Mouse (Mus musculus): ENCODE measurements at regions not wholly inside any gene's neighbourhood (a gene's known extent, or its start where the extent isn't known, plus 50 kb on each side); places are given as distances from the start of the nearest gene placed in this dataset.
A peak's percentile ranks its signal among the peaks of the same experiment; 100 is the strongest.

GRCm38 (mm10) chr4:53239856-53240255 is 80.2 kb upstream of the Abca1 start:
- Histone ChIP-seq H3K27ac (no peak overlapping the region), H3K4me1 (ENCODE audit: control insufficient read depth, insufficient read depth, low read length) (no peaks in the 10 kb centered on the region), H3K36me3 (ENCODE audit: control insufficient read depth, insufficient read depth, low read length) (no peaks in the 10 kb centered on the region), H3K4me3 (no peak overlapping the region), H3K9ac (ENCODE audit: low read depth, low read length) (no peak overlapping the region), H3K27me3 (ENCODE audit: control insufficient read depth, insufficient read depth, low read length) (no peaks in the 10 kb centered on the region), H3K79me2 (replicated peaks; ENCODE audit: control insufficient read depth, insufficient read depth, low read length) (no peaks in the 10 kb centered on the region)
- TF ChIP-seq EP300 (IDR thresholded peaks at IDR 0.05; ENCODE audit: insufficient read depth, low read depth, low read length) (no peak), CTCF (IDR thresholded peaks at IDR 0.05) (no peak), POLR2A (IDR thresholded peaks at IDR 0.05; ENCODE audit: insufficient read depth, low read depth, low read length) (no peak)
- 38% methylated on average over 5 of the region's 5 CpGs for WGBS
- intact Hi-C loops (cut with DNase I): no loop called here
- DNase-seq: no peak

GRCm38 (mm10) chr4:53238314-53239259 is 78.9 kb upstream of the Abca1 start:
- DNase-seq: peak in 1 of 2 experiments; percentile 27
- no peaks in the 10 kb centered on the region for H3K36me3 ChIP-seq (ENCODE audit: control insufficient read depth, insufficient read depth, low read length)
- no peak overlapping the region for H3K27ac ChIP-seq
- WGBS: 83% methylated on average over 14 of the region's 14 CpGs
- H3K79me2 ChIP-seq (replicated peaks; ENCODE audit: control insufficient read depth, insufficient read depth, low read length): no peaks in the 10 kb centered on the region
- intact Hi-C loops (cut with DNase I): no loop called here
- H3K27me3 ChIP-seq (ENCODE audit: control insufficient read depth, insufficient read depth, low read length): no peaks in the 10 kb centered on the region
- H3K4me1 ChIP-seq (ENCODE audit: control insufficient read depth, insufficient read depth, low read length): no peaks in the 10 kb centered on the region
- TF ChIP-seq CTCF (IDR thresholded peaks at IDR 0.05) (no peak), EP300 (IDR thresholded peaks at IDR 0.05; ENCODE audit: insufficient read depth, low read depth, low read length) (no peak), POLR2A (IDR thresholded peaks at IDR 0.05; ENCODE audit: insufficient read depth, low read depth, low read length) (no peak)
- H3K4me3 ChIP-seq: no peak overlapping the region
- H3K9ac ChIP-seq (ENCODE audit: low read depth, low read length): no peak overlapping the region

GRCm38 (mm10) chr4:53235870-53236269 is 76.2 kb upstream of the Abca1 start:
- 87% methylated on average over 2 of the region's 2 CpGs for whole genome bisulfite sequencing
- intact Hi-C loops (cut with DNase I): no loop called here

GRCm38 (mm10) chr4:53232436-53232835 is 72.7 kb upstream of the Abca1 start:
- Histone ChIP-seq H3K4me1 (ENCODE audit: control insufficient read depth, insufficient read depth, low read length) (peaks cover 6% of the 10 kb centered on the region), H3K4me3 (no peak overlapping the region), H3K36me3 (ENCODE audit: control insufficient read depth, insufficient read depth, low read length) (0 out of 2 replicates have a peak, but pooled peaks cover under 1% of the 10 kb centered on the region), H3K79me2 (replicated peaks; ENCODE audit: control insufficient read depth, insufficient read depth, low read length) (no peaks in the 10 kb centered on the region), H3K27ac (no peak overlapping the region), H3K27me3 (ENCODE audit: control insufficient read depth, insufficient read depth, low read length) (no peaks in the 10 kb centered on the region), H3K9ac (ENCODE audit: low read depth, low read length) (no peak overlapping the region)
- intact Hi-C loops (cut with DNase I): no loop called here
- WGBS: 67% methylated on average over 3 of the region's 3 CpGs
- DNase-seq: no peak
- TF ChIP-seq POLR2A (IDR thresholded peaks at IDR 0.05; ENCODE audit: insufficient read depth, low read depth, low read length) (no peak), EP300 (IDR thresholded peaks at IDR 0.05; ENCODE audit: insufficient read depth, low read depth, low read length) (no peak)

More at GRCm38 (mm10) chr4:53235870-53236269, 76.2 kb upstream of the Abca1 start:
- Histone ChIP-seq H3K4me1 (ENCODE audit: control insufficient read depth, insufficient read depth, low read length) (peaks cover 4% of the 10 kb centered on the region), H3K27ac (no peak overlapping the region), H3K27me3 (ENCODE audit: control insufficient read depth, insufficient read depth, low read length) (no peaks in the 10 kb centered on the region), H3K79me2 (replicated peaks; ENCODE audit: control insufficient read depth, insufficient read depth, low read length) (no peaks in the 10 kb centered on the region), H3K4me3 (no peak overlapping the region), H3K9ac (ENCODE audit: low read depth, low read length) (no peak overlapping the region), H3K36me3 (ENCODE audit: control insufficient read depth, insufficient read depth, low read length) (no peaks in the 10 kb centered on the region)
- DNase-seq: no peak
- no peak for TF ChIP-seq POLR2A (IDR thresholded peaks at IDR 0.05; ENCODE audit: insufficient read depth, low read depth, low read length)

GRCm38 (mm10) chr4:53231867-53232266 is 72.2 kb upstream of the Abca1 start:
- no peak for DNase-seq
- peaks cover 10% of the 10 kb centered on the region for H3K4me1 ChIP-seq (ENCODE audit: control insufficient read depth, insufficient read depth, low read length)
- no peak overlapping the region for H3K4me3 ChIP-seq
- H3K27ac ChIP-seq: no peak overlapping the region
- intact Hi-C loops (cut with DNase I): no loop called here
- H3K36me3 ChIP-seq (ENCODE audit: control insufficient read depth, insufficient read depth, low read length): 0 out of 2 replicates have a peak, but pooled peaks cover 2% of the 10 kb centered on the region
- H3K79me2 ChIP-seq (replicated peaks; ENCODE audit: control insufficient read depth, insufficient read depth, low read length): no peaks in the 10 kb centered on the region
- no peak overlapping the region; the same call in 1 of the 2 replicates for H3K9ac ChIP-seq (ENCODE audit: low read depth, low read length)
- TF ChIP-seq EP300 (IDR thresholded peaks at IDR 0.05; ENCODE audit: insufficient read depth, low read depth, low read length) (no peak), POLR2A (IDR thresholded peaks at IDR 0.05; ENCODE audit: insufficient read depth, low read depth, low read length) (no peak), CTCF (IDR thresholded peaks at IDR 0.05) (no peak)
- WGBS: 61% methylated on average over 4 of the region's 4 CpGs
- H3K27me3 ChIP-seq (ENCODE audit: control insufficient read depth, insufficient read depth, low read length): no peaks in the 10 kb centered on the region

GRCm38 (mm10) chr4:53231046-53231445 is 71.4 kb upstream of the Abca1 start:
- 0 out of 2 replicates have a peak, but pooled peaks cover 2% of the 10 kb centered on the region for H3K36me3 ChIP-seq (ENCODE audit: control insufficient read depth, insufficient read depth, low read length)
- H3K79me2 ChIP-seq (replicated peaks; ENCODE audit: control insufficient read depth, insufficient read depth, low read length): no peaks in the 10 kb centered on the region
- H3K4me3 ChIP-seq: no peak overlapping the region
- 95% methylated on average over 2 of the region's 2 CpGs for WGBS
- no peaks in the 10 kb centered on the region for H3K27me3 ChIP-seq (ENCODE audit: control insufficient read depth, insufficient read depth, low read length)
- H3K9ac ChIP-seq (ENCODE audit: low read depth, low read length): no peak overlapping the region
- DNase-seq: no peak
- H3K27ac ChIP-seq: no peak overlapping the region
- intact Hi-C loops (cut with DNase I): no loop called here
- peaks cover 10% of the 10 kb centered on the region for H3K4me1 ChIP-seq (ENCODE audit: control insufficient read depth, insufficient read depth, low read length)
- TF ChIP-seq EP300 (IDR thresholded peaks at IDR 0.05; ENCODE audit: insufficient read depth, low read depth, low read length) (no peak), POLR2A (IDR thresholded peaks at IDR 0.05; ENCODE audit: insufficient read depth, low read depth, low read length) (no peak), CTCF (IDR thresholded peaks at IDR 0.05) (no peak)

Measured in heart, adult 2 months (tissue).